Mouse (Mus musculus): ENCODE data around the gene Cc2d1b.
A peak's percentile ranks its signal among the peaks of the same experiment; 100 is the strongest.

Cc2d1b gene

GRCm38 (mm10) chr4:108638752-108639151 is 19.0 kb downstream of the Cc2d1b start:
- DNase-seq (ENCODE audit: low read depth, low spot score): no peak

GRCm38 (mm10) chr4:108664407-108664806 is 44.7 kb downstream of the Cc2d1b start:
- peak; percentile 11 for DNase-seq (ENCODE audit: low read depth, low spot score)

Data from telencephalon, adult 2 months (tissue).